Mouse (Mus musculus): ENCODE measurements at regions not wholly inside any gene's neighbourhood (a gene's known extent, or its start where the extent isn't known, plus 50 kb on each side); places are given as distances from the start of the nearest gene placed in this dataset.

- no peak for DNase-seq
Measured at GRCm38 (mm10) chr12:70590456-70591050, 137.7 kb downstream of the Tmx1 start.

GRCm38 (mm10) chr12:70592821-70593220 is 139.9 kb downstream of the Tmx1 start:
- DNase-seq, result no peak

- DNase-seq, result no peak
Measured at GRCm38 (mm10) chr12:70598211-70598701, 145.4 kb downstream of the Tmx1 start.

- no peak for DNase-seq
Measured at GRCm38 (mm10) chr12:70599731-70600130, 146.8 kb downstream of the Tmx1 start.

- no peak for DNase-seq
Measured at GRCm38 (mm10) chr12:70603869-70604268, 151.0 kb downstream of the Tmx1 start.

GRCm38 (mm10) chr12:70608672-70609071 is 155.8 kb downstream of the Tmx1 start:
- DNase-seq, result no peak

- no peak for DNase-seq
Measured at GRCm38 (mm10) chr12:70609116-70609871, 156.4 kb downstream of the Tmx1 start.

- DNase-seq, result no peak
Measured at GRCm38 (mm10) chr12:70611891-70612290, 159.0 kb downstream of the Tmx1 start.

GRCm38 (mm10) chr12:70613244-70613643 is 160.3 kb downstream of the Tmx1 start:
- no peak for DNase-seq

- DNase-seq, result no peak
Measured at GRCm38 (mm10) chr12:70614101-70614500, 161.2 kb downstream of the Tmx1 start.

GRCm38 (mm10) chr12:70614686-70615085 is 161.8 kb downstream of the Tmx1 start:
- DNase-seq, result no peak

- no peak for DNase-seq
Measured at GRCm38 (mm10) chr12:70615123-70615522, 162.2 kb downstream of the Tmx1 start.

- DNase-seq, result no peak
Measured at GRCm38 (mm10) chr12:70616049-70616448, 163.2 kb downstream of the Tmx1 start.

GRCm38 (mm10) chr12:70616487-70616886 is 163.6 kb downstream of the Tmx1 start:
- no peak for DNase-seq

- DNase-seq, result no peak
Measured at GRCm38 (mm10) chr12:70617024-70617423, 164.1 kb downstream of the Tmx1 start.

GRCm38 (mm10) chr12:70617979-70618378 is 165.1 kb downstream of the Tmx1 start:
- DNase-seq, result no peak

GRCm38 (mm10) chr12:70619436-70619835 is 166.5 kb downstream of the Tmx1 start:
- DNase-seq, result no peak

GRCm38 (mm10) chr12:70622019-70622418 is 169.1 kb downstream of the Tmx1 start:
- no peak for DNase-seq

GRCm38 (mm10) chr12:70624298-70624980 is 171.5 kb downstream of the Tmx1 start:
- peak; percentile 60 to 63 for DNase-seq

- DNase-seq, result no peak
Measured at GRCm38 (mm10) chr12:70627638-70628037, 174.7 kb downstream of the Tmx1 start.

GRCm38 (mm10) chr12:70628384-70629365 is 175.8 kb downstream of the Tmx1 start:
- DNase-seq, result no peak

- no peak for DNase-seq
Measured at GRCm38 (mm10) chr12:70629371-70629770, 176.5 kb downstream of the Tmx1 start.
